Comparison of ENCODE assay signal across 15 mouse cellular contexts in the genomic region with DNA sequence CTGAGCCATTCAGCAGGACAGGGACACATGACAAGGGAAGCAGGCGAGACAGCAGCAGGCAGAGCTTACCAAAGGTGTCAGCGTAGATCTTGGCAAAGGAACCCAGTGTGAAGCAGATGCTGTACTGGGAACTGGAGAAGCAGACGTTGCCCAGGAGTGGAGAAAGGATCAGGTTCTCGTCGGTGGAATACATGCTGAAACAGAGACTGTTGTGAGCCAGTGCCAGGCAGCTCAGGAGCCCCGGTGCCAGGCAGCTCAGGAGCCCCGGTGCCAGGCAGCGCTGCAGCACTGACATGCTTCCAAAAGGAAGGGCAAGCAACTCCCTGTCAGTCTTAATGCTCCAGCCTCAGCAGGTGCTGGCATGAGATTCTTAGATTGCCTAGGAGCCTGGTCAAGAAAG. TPM values are rescaled to one million over a fixed set of nuclear protein-coding genes. Genes with fewer than 3 reads are reported as not detected.
DNase-seq lines count a peak whose midpoint lies in the region.
"Had no signal": no experiment of that assay in that cellular context is flagged by ENCODE, and none has a peak within 500 bp of the region (broad histone marks: within the 10 kb centered on the region; RNA-seq: fewer than 3 reads in every experiment).

No protein-coding gene starts in this region.

- intact Hi-C loops in left cerebral cortex, postnatal 14 days (cut with DNase I): no loop called here

- DNase-seq in frontal cortex, adult 2 months (ENCODE audit: extremely low spot score in 1 of 2, low spot score in 1 of 2): peak; percentile 51 to 64
- DNase-seq in frontal cortex, postnatal 10 days (ENCODE audit: low spot score in 2 of 2): no peak
- peak; percentile 88 for DNase-seq in brain, adult 2 months (ENCODE audit: low read depth, low spot score)
- DNase-seq in cerebellum, postnatal 25 days: peak; percentile 67
- DNase-seq in left cerebral cortex, postnatal 14 days (ENCODE audit: low spot score in 2 of 2): peak; percentile 39 to 77
- no peak for DNase-seq in embryo, embryonic 9.5 days (ENCODE audit: extremely low spot score)
- DNase-seq in spleen, adult 18-20 months: no peak
- DNase-seq: adrenal gland, postnatal 10 days; heart, postnatal 14 days; kidney, postnatal 36 days had no signal

RNA-seq across cellular contexts. Expression of a gene that starts 20.9 kb away (rescaled TPM):
- polyA plus RNA-seq in frontal cortex, adult 2 months (2012; rRNA removed): 82.0 and 85.4 TPM in 2 replicates
- total RNA-seq in left cerebral cortex, postnatal 14 days (2021): 100 to 1,000 TPM; 111 to 113 TPM

RNA-seq across cellular contexts. Expression of a gene that starts 21.1 kb away (rescaled TPM):
- 2.1 and 2.3 TPM in 2 replicates for polyA plus RNA-seq in frontal cortex, adult 2 months (2012; rRNA removed)
- 1 to 10 TPM; 2.0 to 2.1 TPM for total RNA-seq in left cerebral cortex, postnatal 14 days (2021)
- total RNA-seq: granulocyte monocyte progenitor cell, adult 5-6 weeks had no signal
- polyA plus RNA-seq: CD4-positive, CD25-positive, alpha-beta regulatory T cell, adult 4 months had no signal

RNA-seq across cellular contexts. Expression of a gene that starts 24.3 kb away (rescaled TPM):
- 10.4 and 11.6 TPM in 2 replicates for polyA plus RNA-seq in frontal cortex, adult 2 months (2012; rRNA removed)
- 1 to 10 TPM; 8.2 to 9.3 TPM for total RNA-seq in left cerebral cortex, postnatal 14 days (2021)
- total RNA-seq: granulocyte monocyte progenitor cell, adult 5-6 weeks had no signal
- polyA plus RNA-seq: CD4-positive, CD25-positive, alpha-beta regulatory T cell, adult 4 months had no signal

RNA-seq across cellular contexts. Expression of a gene that starts 25.0 kb away (rescaled TPM):
- 0.06 TPM in 1 of 2 replicates, not detected in the other for polyA plus RNA-seq in frontal cortex, adult 2 months (2012; rRNA removed)
- under 1 TPM; 0.22 to 0.36 TPM for total RNA-seq in left cerebral cortex, postnatal 14 days (2021)
- total RNA-seq: adrenal gland, postnatal 10 days; granulocyte monocyte progenitor cell, adult 5-6 weeks; heart, postnatal 14 days had no signal
- polyA plus RNA-seq: CD4-positive, CD25-positive, alpha-beta regulatory T cell, adult 4 months; intestine, postnatal 0 days; limb, embryonic 14.5 days; lung, embryonic 15.5 days had no signal

RNA-seq across cellular contexts. Expression of a gene that starts 40.4 kb away (rescaled TPM):
- 6.9 and 8.1 TPM in 2 replicates for polyA plus RNA-seq in frontal cortex, adult 2 months (2012; rRNA removed)
- total RNA-seq in left cerebral cortex, postnatal 14 days (2021): 10 to 100 TPM; 12.9 to 13.0 TPM
- total RNA-seq: granulocyte monocyte progenitor cell, adult 5-6 weeks had no signal

Comparison
In these comparisons a context has a peak if more than half of its experiments do, and no peak if none do; other contexts are left out.
1. DNase-seq: peak in frontal cortex, adult 2 months (2 of 2), brain, adult 2 months (single experiment), cerebellum, postnatal 25 days (2 of 2) and left cerebral cortex, postnatal 14 days (2 of 2); none in frontal cortex, postnatal 10 days (0 of 2), embryo, embryonic 9.5 days (single experiment) and spleen, adult 18-20 months (0 of 2).